Mouse (Mus musculus) limb, embryonic 13.5 days (tissue): ENCODE data around the gene Cnga3. TPM values are rescaled to one million over a fixed set of nuclear protein-coding genes. Genes with fewer than 3 reads are reported as not detected.

Experiments
- ATAC-seq: fragments of 200-750 bp; cut with Nextera tagmentation; 2 replicates; pipeline ENCODE4 v1.8.0; 2017; ENCODE audit warnings: low read depth, moderate number of reproducible peaks, moderate TSS enrichment; ENCODE audit not compliant: low FRiP score
- H3K27ac ChIP-seq: fragments of 300-500 bp; sonication (generic); 2 replicates; pipeline ENCODE4 v1.5.1; 2015; ENCODE audit warnings: inconsistent platforms, mild to moderate bottlenecking, moderate library complexity
- H3K27me3 ChIP-seq: fragments of 300-500 bp; sonication (generic); 2 replicates; pipeline ENCODE4 v1.6.1; 2015; ENCODE audit warnings: mild to moderate bottlenecking, inconsistent platforms
- H3K36me3 ChIP-seq: fragments of 300-500 bp; sonication (generic); 2 replicates; pipeline ENCODE4 v1.6.1; 2015; ENCODE audit warnings: inconsistent platforms, mild to moderate bottlenecking, moderate library complexity
- H3K4me1 ChIP-seq: fragments of 300-500 bp; sonication (generic); 2 replicates; pipeline ENCODE4 v1.6.1; 2015; ENCODE audit warnings: inconsistent platforms
- H3K4me2 ChIP-seq: fragments of 300-500 bp; sonication (generic); replicated peaks from 2 replicates; pipeline ENCODE4 v1.6.1; 2015; ENCODE audit warnings: inconsistent platforms, mild to moderate bottlenecking, moderate library complexity
- H3K4me3 ChIP-seq: fragments of 300-500 bp; sonication (generic); 2 replicates; pipeline ENCODE4 v1.5.1; 2015; ENCODE audit warnings: moderate library complexity, mild to moderate bottlenecking, inconsistent platforms
- H3K9ac ChIP-seq: fragments of 300-500 bp; sonication (generic); 2 replicates; pipeline ENCODE4 v1.6.1; 2015; ENCODE audit warnings: mild to moderate bottlenecking, inconsistent platforms
- H3K9me3 ChIP-seq: fragments of 300-500 bp; sonication (generic); 2 replicates; pipeline ENCODE4 v1.6.1; 2016; ENCODE audit warnings: inconsistent platforms
- WGBS: fragments of 180-500 bp; shearing (Covaris S2); methylation state at CpG from one replicate; pipeline ENCODE4 v1.1.7; 2015; 5-methylcytosine and 5-hydroxymethylcytosine counted together
- polyA plus RNA-seq: library from polyadenylated mRNA; unstranded; fragments of >200 nt; fragmentation: Nextera tagmentation; extraction: Ambion mirVana; gene quantifications from 2 replicates; pipeline ENCODE4 v1.2.1, GENCODE M21; 2015

Cnga3 gene
- polyA plus RNA-seq, 1 experiment from 2014 or later: not detected

- H3K36me3 ChIP-seq: no peaks in the 10 kb centered on the region
- no peak overlapping the region for H3K4me3 ChIP-seq
- no peak overlapping the region for H3K9ac ChIP-seq
- H3K9me3 ChIP-seq: no peaks in the 10 kb centered on the region
- no peaks in the 10 kb centered on the region for H3K4me1 ChIP-seq
- ATAC-seq: no peak
- H3K4me2 ChIP-seq: no peak overlapping the region
- no peaks in the 10 kb centered on the region for H3K27me3 ChIP-seq
- no peak overlapping the region for H3K27ac ChIP-seq
- WGBS: 36% methylated on average over 7 of the region's 7 CpGs
Measured at GRCm38 (mm10) chr1:37222002-37222401, 7.8 kb downstream of the Cnga3 start.

GRCm38 (mm10) chr1:37230404-37230803 is 16.2 kb downstream of the Cnga3 start:
- 75% methylated on average over 6 of the region's 6 CpGs for WGBS
- Histone ChIP-seq H3K36me3 (no peaks in the 10 kb centered on the region), H3K27ac (no peak overlapping the region), H3K4me2 (no peak overlapping the region), H3K9me3 (no peaks in the 10 kb centered on the region; the same call in 1 of the 2 replicates), H3K4me3 (no peak overlapping the region), H3K27me3 (no peaks in the 10 kb centered on the region), H3K4me1 (peaks cover 7% of the 10 kb centered on the region; the same call in 1 of the 2 replicates), H3K9ac (no peak overlapping the region)
- ATAC-seq: no peak

GRCm38 (mm10) chr1:37231295-37231701 is 17.1 kb downstream of the Cnga3 start:
- ATAC-seq: peak; percentile 69; the same call in 1 of the 2 replicates

DNA sequence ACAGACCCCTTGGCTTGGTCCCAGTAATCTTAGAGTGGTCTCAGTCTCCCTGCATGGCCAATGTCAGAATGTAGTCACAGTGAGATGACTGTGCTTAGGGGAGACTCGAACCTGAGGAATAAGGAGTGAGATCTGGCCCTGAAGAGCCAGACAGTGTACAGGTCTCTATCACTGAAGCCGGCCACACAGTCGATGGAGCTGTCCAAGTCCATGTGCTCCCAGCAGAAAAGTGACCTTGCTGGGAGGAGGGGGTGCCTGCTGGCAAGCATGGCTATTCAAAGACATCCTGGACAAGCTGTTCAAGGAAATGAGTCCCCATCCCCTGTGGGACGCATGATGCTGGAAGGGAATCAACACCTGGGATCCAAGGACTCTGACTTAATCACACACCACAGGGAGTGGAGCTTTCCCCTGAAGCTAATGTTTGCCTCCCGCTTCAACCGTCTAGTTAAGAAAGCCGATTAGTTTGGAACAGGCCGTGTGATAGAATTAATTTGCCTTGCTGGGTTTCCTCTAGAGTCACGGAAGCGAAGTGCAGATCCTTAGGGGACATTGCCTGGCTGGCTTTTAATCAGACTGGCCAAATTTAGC is 24.9 kb downstream of the Cnga3 start:
- no peak overlapping the region for H3K4me3 ChIP-seq
- peaks cover 7% of the 10 kb centered on the region; the same call in 1 of the 2 replicates for H3K4me1 ChIP-seq
- no peak for ATAC-seq
- no peaks in the 10 kb centered on the region for H3K27me3 ChIP-seq
- no peak overlapping the region for H3K4me2 ChIP-seq
- no peaks in the 10 kb centered on the region for H3K36me3 ChIP-seq
- H3K27ac ChIP-seq: no peak overlapping the region
- no peak overlapping the region for H3K9ac ChIP-seq
- WGBS: 56% methylated on average over 10 of the region's 10 CpGs
- no peaks in the 10 kb centered on the region for H3K9me3 ChIP-seq

More at GRCm38 (mm10) chr1:37231295-37231701, 17.1 kb downstream of the Cnga3 start:
- peak overlapping the region; percentile 47 for H3K4me2 ChIP-seq
- H3K9me3 ChIP-seq: no peaks in the 10 kb centered on the region; the same call in 1 of the 2 replicates
- H3K36me3 ChIP-seq: no peaks in the 10 kb centered on the region
- WGBS: 30% methylated on average over 6 of the region's 6 CpGs
- no peak overlapping the region for H3K4me3 ChIP-seq
- H3K27ac ChIP-seq: no peak overlapping the region
- H3K4me1 ChIP-seq: peaks cover 7% of the 10 kb centered on the region; the same call in 1 of the 2 replicates
- H3K27me3 ChIP-seq: no peaks in the 10 kb centered on the region
- H3K9ac ChIP-seq: no peak overlapping the region

DNA sequence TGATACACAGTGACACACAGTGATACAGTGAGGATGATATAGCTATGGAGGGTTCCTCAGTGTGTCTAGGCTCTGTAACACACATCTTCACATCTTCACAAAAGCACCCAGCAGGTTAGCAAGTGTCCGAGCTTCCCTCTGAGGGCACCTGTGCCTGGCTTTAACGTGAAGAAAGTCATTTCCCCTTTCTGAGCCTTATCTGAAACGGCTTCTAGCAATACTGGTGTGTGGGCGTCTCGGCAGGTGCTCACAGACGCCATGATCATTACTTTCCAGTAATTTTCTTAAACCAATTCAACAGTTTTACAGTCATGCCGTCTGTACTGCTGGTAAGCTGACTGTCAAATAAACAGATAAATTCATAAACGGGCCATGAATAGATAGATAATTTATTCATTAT is 28.0 kb downstream of the Cnga3 start:
- no peak for ATAC-seq
- no peak overlapping the region for H3K4me2 ChIP-seq
- no peaks in the 10 kb centered on the region for H3K27me3 ChIP-seq
- H3K4me1 ChIP-seq: peaks cover 6% of the 10 kb centered on the region; the same call in 1 of the 2 replicates
- 0 out of 2 replicates have a peak, but pooled peaks cover 3% of the 10 kb centered on the region for H3K9me3 ChIP-seq
- no peak overlapping the region for H3K27ac ChIP-seq
- no peak overlapping the region for H3K9ac ChIP-seq
- 69% methylated on average over 8 of the region's 8 CpGs for WGBS
- H3K4me3 ChIP-seq: no peak overlapping the region
- H3K36me3 ChIP-seq: no peaks in the 10 kb centered on the region

- Histone ChIP-seq H3K4me2 (no peak overlapping the region), H3K9me3 (0 out of 2 replicates have a peak, but pooled peaks cover 3% of the 10 kb centered on the region), H3K9ac (no peak overlapping the region), H3K4me3 (no peak overlapping the region), H3K4me1 (no peaks in the 10 kb centered on the region; the same call in 1 of the 2 replicates), H3K27me3 (no peaks in the 10 kb centered on the region), H3K27ac (no peak overlapping the region), H3K36me3 (no peaks in the 10 kb centered on the region)
- ATAC-seq: no peak
- 89% methylated on average over 2 of the region's 2 CpGs for WGBS
Measured at GRCm38 (mm10) chr1:37246476-37246875, 32.2 kb downstream of the Cnga3 start.

GRCm38 (mm10) chr1:37248406-37248805 is 34.2 kb downstream of the Cnga3 start:
- H3K27ac ChIP-seq: no peak overlapping the region
- peak; percentile 28; the same call in 1 of the 2 replicates for ATAC-seq

DNA sequence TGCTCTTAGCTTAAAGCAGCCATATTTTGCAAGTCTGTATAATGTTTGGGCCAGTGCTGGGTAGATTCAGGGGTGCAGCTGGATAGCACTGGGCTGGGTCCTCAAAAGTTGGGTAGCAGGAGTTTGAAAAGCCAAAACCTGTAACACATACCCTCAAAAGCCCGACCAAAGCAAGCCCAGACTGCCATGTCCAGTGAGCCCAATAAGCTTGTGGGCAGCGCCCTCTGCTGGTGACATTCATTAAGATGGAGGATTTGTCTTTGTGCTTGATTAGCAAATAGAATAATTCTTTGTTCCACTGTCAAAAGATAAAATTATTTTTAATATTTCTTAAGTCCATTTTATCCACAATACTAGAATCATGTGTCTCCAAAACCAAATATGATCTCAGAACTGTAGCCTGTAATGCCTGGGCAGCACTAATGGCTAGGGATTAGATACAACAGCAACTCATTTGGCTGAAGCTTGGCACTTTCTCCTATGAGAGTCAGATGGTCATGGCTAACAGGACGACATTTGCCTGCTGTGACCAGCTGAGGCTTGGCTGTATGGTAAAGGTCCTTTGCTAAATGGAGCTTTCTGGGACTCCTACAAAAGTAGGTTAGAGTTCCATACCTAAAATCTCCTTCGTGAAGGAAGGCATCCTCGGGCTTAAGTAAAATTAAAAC is 36.5 kb downstream of the Cnga3 start:
- no peak for ATAC-seq
- H3K27ac ChIP-seq: no peak overlapping the region
- no peaks in the 10 kb centered on the region; the same call in 1 of the 2 replicates for H3K4me1 ChIP-seq
- no peak overlapping the region for H3K4me3 ChIP-seq
- no peak overlapping the region for H3K4me2 ChIP-seq
- WGBS: 40% methylated on average over 5 of the region's 5 CpGs
- 0 out of 2 replicates have a peak, but pooled peaks cover 3% of the 10 kb centered on the region for H3K9me3 ChIP-seq
- no peaks in the 10 kb centered on the region; the same call in 1 of the 2 replicates for H3K27me3 ChIP-seq
- H3K36me3 ChIP-seq: no peaks in the 10 kb centered on the region
- H3K9ac ChIP-seq: no peak overlapping the region

More at GRCm38 (mm10) chr1:37248406-37248805, 34.2 kb downstream of the Cnga3 start:
- H3K9ac ChIP-seq: no peak overlapping the region
- H3K27me3 ChIP-seq: no peaks in the 10 kb centered on the region
- WGBS: 41% methylated on average over 2 of the region's 2 CpGs
- no peak overlapping the region for H3K4me3 ChIP-seq
- no peaks in the 10 kb centered on the region; the same call in 1 of the 2 replicates for H3K4me1 ChIP-seq
- H3K4me2 ChIP-seq: no peak overlapping the region
- 0 out of 2 replicates have a peak, but pooled peaks cover 3% of the 10 kb centered on the region for H3K9me3 ChIP-seq
- no peaks in the 10 kb centered on the region for H3K36me3 ChIP-seq

GRCm38 (mm10) chr1:37258443-37258842 is 44.2 kb downstream of the Cnga3 start:
- Histone ChIP-seq H3K9me3 (no peaks in the 10 kb centered on the region), H3K27me3 (no peaks in the 10 kb centered on the region; the same call in 1 of the 2 replicates), H3K4me3 (no peak overlapping the region), H3K36me3 (no peaks in the 10 kb centered on the region), H3K27ac (no peak overlapping the region), H3K4me1 (no peaks in the 10 kb centered on the region), H3K9ac (no peak overlapping the region), H3K4me2 (no peak overlapping the region)
- no peak for ATAC-seq
- WGBS: 88% methylated on average over 2 of the region's 2 CpGs

GRCm38 (mm10) chr1:37272464-37272863 is 58.2 kb downstream of the Cnga3 start:
- Histone ChIP-seq H3K4me2 (no peak overlapping the region), H3K9ac (no peak overlapping the region), H3K4me3 (no peak overlapping the region), H3K9me3 (no peaks in the 10 kb centered on the region), H3K27ac (no peak overlapping the region), H3K27me3 (peaks cover 5% of the 10 kb centered on the region; the same call in 1 of the 2 replicates), H3K36me3 (no peaks in the 10 kb centered on the region), H3K4me1 (no peaks in the 10 kb centered on the region)
- 5% methylated on average over 7 of the region's 7 CpGs for WGBS
- ATAC-seq: 0 out of 2 replicates have a peak, but pooled peaks have one; percentile 40

- WGBS: 79% methylated on average over 7 of the region's 7 CpGs
- Histone ChIP-seq H3K36me3 (no peaks in the 10 kb centered on the region), H3K9me3 (no peaks in the 10 kb centered on the region), H3K4me2 (no peak overlapping the region), H3K4me3 (no peak overlapping the region), H3K27me3 (no peaks in the 10 kb centered on the region), H3K27ac (no peak overlapping the region), H3K9ac (no peak overlapping the region), H3K4me1 (no peaks in the 10 kb centered on the region)
- ATAC-seq: no peak
Measured at GRCm38 (mm10) chr1:37286556-37286955, 72.3 kb downstream of the Cnga3 start.

GRCm38 (mm10) chr1:37287748-37288147 is 73.5 kb downstream of the Cnga3 start:
- H3K4me3 ChIP-seq: no peak overlapping the region
- ATAC-seq: no peak
- WGBS: 76% methylated on average over 1 of the region's 1 CpGs

More at GRCm38 (mm10) chr1:37287748-37288147, 73.5 kb downstream of the Cnga3 start:
- Histone ChIP-seq H3K9ac (no peak overlapping the region), H3K9me3 (no peaks in the 10 kb centered on the region), H3K4me2 (no peak overlapping the region), H3K36me3 (no peaks in the 10 kb centered on the region), H3K27ac (no peak overlapping the region), H3K27me3 (no peaks in the 10 kb centered on the region), H3K4me1 (no peaks in the 10 kb centered on the region)
